Mouse (Mus musculus) thymus, postnatal 0 days (tissue): ENCODE results near the gene Gm15517. TPM values are rescaled to one million over a fixed set of nuclear protein-coding genes. Genes with fewer than 3 reads are reported as not detected.
"Not testable (repeated sequence)": the region's sequence is repeated elsewhere in the genome, so short reads cannot be mapped to it uniquely, and the experiment has no call there.

ENCODE experiments used
- DNase-seq: peaks from one replicate; pipeline ENCODE4 v3.0.0-alpha.2; 2015; ENCODE audit warnings: low spot score
- polyA plus RNA-seq: library from polyadenylated mRNA; unstranded; fragments of >200 nt; fragmentation: Nextera tagmentation; extraction: Ambion mirVana; gene quantifications from 2 replicates; pipeline ENCODE4 v1.2.1, GENCODE M21; 2015

Gene Gm15517
- polyA plus RNA-seq = not detected in 2 replicates

GRCm38 (mm10) chr7:44261147-44261546 lies at the start of gene Gm15517:
TSS of gene Gm15517 (plus strand) at chr7:44261447.
- no peak for DNase-seq

GRCm38 (mm10) chr7:44215645-44216044 lies 45.6 kb upstream of the Gm15517 start, which contains the start of gene Klk1b5:
TSS of gene Klk1b5 (plus strand) at chr7:44215945.
- no peak for DNase-seq

GRCm38 (mm10) chr7:44221601-44222000 lies 39.6 kb upstream of the Gm15517 start:
- not testable (repeated sequence) for DNase-seq

GRCm38 (mm10) chr7:44222335-44222734 lies 38.9 kb upstream of the Gm15517 start:
- not testable (repeated sequence) for DNase-seq

GRCm38 (mm10) chr7:44225076-44225475 lies 36.2 kb upstream of the Gm15517 start, which contains the start of gene Klk1:
TSS of gene Klk1 (plus strand) at chr7:44225360.
- DNase-seq = no peak

- DNase-seq = no peak
Measured at GRCm38 (mm10) chr7:44235909-44236308, 25.3 kb upstream of the Gm15517 start, which contains the start of gene Gm36864. TSS of gene Gm36864 (plus strand) at chr7:44236177.

- DNase-seq = no peak
Measured at GRCm38 (mm10) chr7:44239913-44240312, 21.3 kb upstream of the Gm15517 start.

GRCm38 (mm10) chr7:44240712-44241111 lies 20.5 kb upstream of the Gm15517 start:
- DNase-seq = no peak

GRCm38 (mm10) chr7:44241163-44241562 lies 20.1 kb upstream of the Gm15517 start:
- DNase-seq = no peak

- no peak for DNase-seq
Measured at GRCm38 (mm10) chr7:44244080-44244479, 17.2 kb upstream of the Gm15517 start.

- DNase-seq = peak; percentile 92
Measured at GRCm38 (mm10) chr7:44246055-44246983, 14.9 kb upstream of the Gm15517 start, which contains the start of the genes 1700028J19Rik and 2410002F23Rik. TSS of gene 1700028J19Rik (minus strand) at chr7:44246695. TSS of gene 2410002F23Rik (plus strand) at chr7:44246722.

- DNase-seq = peak; percentile 65
Measured at GRCm38 (mm10) chr7:44246984-44247470, 14.2 kb upstream of the Gm15517 start.

- DNase-seq = no peak
Measured at GRCm38 (mm10) chr7:44247971-44248370, 13.3 kb upstream of the Gm15517 start.

GRCm38 (mm10) chr7:44249248-44249647 lies 12.0 kb upstream of the Gm15517 start:
- DNase-seq = no peak

- not testable (repeated sequence) for DNase-seq
Measured at GRCm38 (mm10) chr7:44250732-44251275, 10.4 kb upstream of the Gm15517 start.

GRCm38 (mm10) chr7:44253023-44253616 lies 8.1 kb upstream of the Gm15517 start:
- no peak for DNase-seq

GRCm38 (mm10) chr7:44254930-44255329 lies 6.3 kb upstream of the Gm15517 start:
- DNase-seq = no peak

GRCm38 (mm10) chr7:44257278-44257677 lies 4.0 kb upstream of the Gm15517 start, which contains the start of gene Acp4:
TSS of gene Acp4 (minus strand) at chr7:44257378.
- no peak for DNase-seq

- no peak for DNase-seq
Measured at GRCm38 (mm10) chr7:44260410-44260809, 837 bp upstream of the Gm15517 start.

- DNase-seq = peak; percentile 94
Measured at GRCm38 (mm10) chr7:44262791-44263643, 1.8 kb downstream of the Gm15517 start.
